Mouse (Mus musculus): ENCODE results near the gene Lrrc43. TPM values are rescaled to one million over a fixed set of nuclear protein-coding genes. Genes with fewer than 3 reads are reported as not detected.

Lrrc43 gene
- polyA plus RNA-seq, 1 experiment from 2014 or later = 2.5 TPM

- Histone ChIP-seq H3K4me3 (ENCODE audit: low read depth, low read length) (no peak overlapping the region), H3K36me3 (ENCODE audit: insufficient read depth, low read length) (peaks cover 29% of the 10 kb centered on the region), H3K9me3 (ENCODE audit: low read length) (no peaks in the 10 kb centered on the region), H3K27me3 (replicated peaks; ENCODE audit: insufficient read depth, low read length) (no peaks in the 10 kb centered on the region), H3K9ac (replicated peaks; ENCODE audit: low read depth) (no peak overlapping the region), H3K4me2 (replicated peaks; ENCODE audit: low read depth, low read length) (no peak overlapping the region), H3K4me1 (ENCODE audit: insufficient read depth, low read depth, low read length) (no peaks in the 10 kb centered on the region), H3K27ac (ENCODE audit: low read length) (no peak overlapping the region)
- ATAC-seq (no peak), DNase-seq (ENCODE audit: low spot score) (no peak)
- TF ChIP-seq CTCF (IDR thresholded peaks at IDR 0.05) (no peak), EP300 (IDR thresholded peaks at IDR 0.05) (no peak)
- WGBS = 79% methylated on average over 8 of the region's 8 CpGs
Measured at GRCm38 (mm10) chr5:123530056-123530455, 41.0 kb downstream of the Lrrc43 start.

- H3K4me3 ChIP-seq (ENCODE audit: low read depth, low read length) = no peak overlapping the region
- no peaks in the 10 kb centered on the region for H3K27me3 ChIP-seq (replicated peaks; ENCODE audit: insufficient read depth, low read length)
- no peak for DNase-seq (ENCODE audit: low spot score)
- H3K9ac ChIP-seq (replicated peaks; ENCODE audit: low read depth) = no peak overlapping the region
- peaks cover 38% of the 10 kb centered on the region for H3K36me3 ChIP-seq (ENCODE audit: insufficient read depth, low read length)
- TF ChIP-seq EP300 (IDR thresholded peaks at IDR 0.05) (no peak), CTCF (IDR thresholded peaks at IDR 0.05) (no peak)
- H3K4me1 ChIP-seq (ENCODE audit: insufficient read depth, low read depth, low read length) = no peaks in the 10 kb centered on the region
- no peak for ATAC-seq
- no peaks in the 10 kb centered on the region for H3K9me3 ChIP-seq (ENCODE audit: low read length)
- no peak overlapping the region for H3K4me2 ChIP-seq (replicated peaks; ENCODE audit: low read depth, low read length)
- 87% methylated on average over 10 of the region's 10 CpGs for WGBS
- H3K27ac ChIP-seq (ENCODE audit: low read length) = no peak overlapping the region
Measured at GRCm38 (mm10) chr5:123533801-123534200, 44.7 kb downstream of the Lrrc43 start.

GRCm38 (mm10) chr5:123555693-123556092, 66.6 kb downstream of the Lrrc43 start:
- Histone ChIP-seq H3K9me3 (ENCODE audit: low read length) (no peaks in the 10 kb centered on the region), H3K4me1 (ENCODE audit: insufficient read depth, low read depth, low read length) (no peaks in the 10 kb centered on the region), H3K4me3 (ENCODE audit: low read depth, low read length) (no peak overlapping the region), H3K36me3 (ENCODE audit: insufficient read depth, low read length) (no peaks in the 10 kb centered on the region; the same call in 1 of the 2 replicates), H3K27ac (ENCODE audit: low read length) (no peak overlapping the region), H3K9ac (replicated peaks; ENCODE audit: low read depth) (no peak overlapping the region), H3K27me3 (replicated peaks; ENCODE audit: insufficient read depth, low read length) (no peaks in the 10 kb centered on the region), H3K4me2 (replicated peaks; ENCODE audit: low read depth, low read length) (no peak overlapping the region)
- 81% methylated on average over 7 of the region's 7 CpGs for WGBS
- TF ChIP-seq CTCF (IDR thresholded peaks at IDR 0.05) (no peak), EP300 (IDR thresholded peaks at IDR 0.05) (no peak)
- no peak for DNase-seq (ENCODE audit: low spot score)
- ATAC-seq = no peak

- Histone ChIP-seq H3K27me3 (replicated peaks; ENCODE audit: insufficient read depth, low read length) (no peaks in the 10 kb centered on the region), H3K4me2 (replicated peaks; ENCODE audit: low read depth, low read length) (no peak overlapping the region), H3K9ac (replicated peaks; ENCODE audit: low read depth) (no peak overlapping the region), H3K4me1 (ENCODE audit: insufficient read depth, low read depth, low read length) (no peaks in the 10 kb centered on the region), H3K4me3 (ENCODE audit: low read depth, low read length) (no peak overlapping the region), H3K9me3 (ENCODE audit: low read length) (no peaks in the 10 kb centered on the region), H3K27ac (ENCODE audit: low read length) (no peak overlapping the region), H3K36me3 (ENCODE audit: insufficient read depth, low read length) (peaks cover under 1% of the 10 kb centered on the region; the same call in 1 of the 2 replicates)
- DNase-seq (ENCODE audit: low spot score) (no peak), ATAC-seq (no peak)
- WGBS = 48% methylated on average over 2 of the region's 2 CpGs
- TF ChIP-seq EP300 (IDR thresholded peaks at IDR 0.05) (no peak), CTCF (IDR thresholded peaks at IDR 0.05) (no peak)
Measured at GRCm38 (mm10) chr5:123556451-123556850, 67.3 kb downstream of the Lrrc43 start.

Small RNAs within 50 kb of the gene (microRNA-seq; reads per million reads assigned to microRNA genes)
- 0.98 reads per million for gene Mir7647

Other genes with a start within 250 kb of the Lrrc43 start
- gene Wdr66, start 237.2 kb upstream of the Lrrc43 start, polyA plus RNA-seq (2015; fragmentation: Nextera tagmentation; extraction: Ambion mirVana) = 1.9 and 2.5 TPM in 2 replicates
- gene Bcl7a, start 145.5 kb upstream of the Lrrc43 start, polyA plus RNA-seq (2015; fragmentation: Nextera tagmentation; extraction: Ambion mirVana) = 7.7 and 7.9 TPM in 2 replicates
- 11.2 and 11.5 TPM in 2 replicates for gene Mlxip, start 94.5 kb upstream of the Lrrc43 start, polyA plus RNA-seq (2015; fragmentation: Nextera tagmentation; extraction: Ambion mirVana)
- not detected in 2 replicates for gene Il31, start 184 bp downstream of the Lrrc43 start, polyA plus RNA-seq (2015; fragmentation: Nextera tagmentation; extraction: Ambion mirVana)
- gene B3gnt4, start 21.2 kb downstream of the Lrrc43 start, polyA plus RNA-seq (2015; fragmentation: Nextera tagmentation; extraction: Ambion mirVana) = 1.1 and 1.6 TPM in 2 replicates
- 74.3 and 75.9 TPM in 2 replicates for gene Diablo, start 34.9 kb downstream of the Lrrc43 start, polyA plus RNA-seq (2015; fragmentation: Nextera tagmentation; extraction: Ambion mirVana)
- 1.9 and 2.1 TPM in 2 replicates for gene Gm49027, start 36.2 kb downstream of the Lrrc43 start, polyA plus RNA-seq (2015; fragmentation: Nextera tagmentation; extraction: Ambion mirVana)
- gene Vps33a, start 83.7 kb downstream of the Lrrc43 start, polyA plus RNA-seq (2015; fragmentation: Nextera tagmentation; extraction: Ambion mirVana) = 18.9 and 19.4 TPM in 2 replicates
- 38.0 and 43.7 TPM in 2 replicates for gene Clip1, start 195.3 kb downstream of the Lrrc43 start, polyA plus RNA-seq (2015; fragmentation: Nextera tagmentation; extraction: Ambion mirVana)
- gene Zcchc8, start 231.8 kb downstream of the Lrrc43 start, polyA plus RNA-seq (2015; fragmentation: Nextera tagmentation; extraction: Ambion mirVana) = 31.6 and 37.7 TPM in 2 replicates

All from lung, postnatal 0 days (tissue).